In the genomic region with DNA sequence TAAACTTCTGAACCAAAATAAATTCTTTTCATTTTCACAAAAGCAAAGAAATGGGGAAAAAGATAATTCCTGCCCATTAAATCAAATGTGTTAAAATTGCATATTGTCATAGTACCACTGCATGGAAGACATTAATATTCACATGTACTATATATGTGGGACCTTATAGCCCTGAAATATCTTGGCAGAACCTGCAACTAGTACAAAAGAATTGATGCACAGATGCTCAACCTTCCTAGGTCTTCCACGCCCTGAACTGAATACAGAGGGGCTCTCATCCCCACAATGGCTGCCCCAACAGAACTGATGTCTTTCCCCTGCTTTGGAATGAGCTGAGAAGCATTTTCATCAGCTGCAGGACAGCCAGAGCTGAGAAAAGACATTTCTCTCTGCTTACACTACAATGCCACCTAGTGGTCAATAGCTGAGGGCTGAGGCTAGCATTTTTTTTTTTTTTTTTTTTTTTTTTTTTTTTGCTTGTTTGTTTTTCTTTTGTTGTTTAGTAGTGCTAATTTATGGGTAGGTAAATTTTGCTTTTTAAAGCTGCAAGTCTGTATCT, we compare ENCODE assay signal across 8 mouse cellular contexts.
A peak's percentile ranks its signal among the peaks of the same experiment; 100 is the strongest.
DNase-seq lines count a peak whose midpoint lies in the region; ATAC-seq and TF ChIP-seq lines count a peak whose summit lies in the region.

No protein-coding gene starts in this region.

- no peaks in the 10 kb centered on the region for H3K9me3 ChIP-seq in forebrain, embryonic 13.5 days (replicated peaks)
- no peaks in the 10 kb centered on the region for H3K9me3 ChIP-seq in midbrain, postnatal 0 days (ENCODE audit: low read length)

- no peaks in the 10 kb centered on the region for H3K4me1 ChIP-seq in forebrain, embryonic 13.5 days
- H3K4me1 ChIP-seq in midbrain, postnatal 0 days (ENCODE audit: insufficient read depth, low read length) = no peaks in the 10 kb centered on the region

- no peaks in the 10 kb centered on the region for H3K36me3 ChIP-seq in forebrain, embryonic 13.5 days (ENCODE audit: poor library complexity, severe bottlenecking)
- H3K36me3 ChIP-seq in midbrain, postnatal 0 days (ENCODE audit: insufficient read depth, low read length) = no peaks in the 10 kb centered on the region

- H3K27ac ChIP-seq in forebrain, embryonic 13.5 days = no peak overlapping the region
- no peak overlapping the region for H3K27ac ChIP-seq in midbrain, postnatal 0 days (ENCODE audit: low read depth, low read length)

- DNase-seq in adrenal gland, postnatal 14 days = peak; percentile 31
- no peak for DNase-seq in adrenal gland, adult 8-10 months
- peak; percentile 36 for DNase-seq in right cerebral cortex, postnatal 10 days (ENCODE audit: low spot score in 2 of 2)
- no peak for DNase-seq in right cerebral cortex, adult 18-20 months
- peak; percentile 15 for DNase-seq in layer of hippocampus, adult 9-11 months
- DNase-seq in midbrain, postnatal 0 days (ENCODE audit: low spot score) = peak; percentile 83
- DNase-seq in spleen, postnatal 4 days (ENCODE audit: low spot score in 2 of 2) = no peak

- ATAC-seq in forebrain, embryonic 13.5 days = peak; percentile 85
- 0 out of 2 replicates have a peak, but pooled peaks have one; percentile 31 for ATAC-seq in midbrain, postnatal 0 days (ENCODE audit: low FRiP score)

- H3K27me3 ChIP-seq in forebrain, embryonic 13.5 days = no peaks in the 10 kb centered on the region
- H3K27me3 ChIP-seq in midbrain, postnatal 0 days (ENCODE audit: insufficient read depth, low read length) = no peaks in the 10 kb centered on the region

- no peak overlapping the region for H3K9ac ChIP-seq in forebrain, embryonic 13.5 days
- no peak overlapping the region for H3K9ac ChIP-seq in midbrain, postnatal 0 days (replicated peaks; ENCODE audit: low read length, poor library complexity, severe bottlenecking)

- peak; percentile 88 for TF ChIP-seq CTCF in midbrain, postnatal 0 days (IDR thresholded peaks at IDR 0.05)

- H3K4me3 ChIP-seq in forebrain, embryonic 13.5 days = no peak overlapping the region
- H3K4me3 ChIP-seq in midbrain, postnatal 0 days (ENCODE audit: low read depth, low read length) = no peak overlapping the region

- WGBS in forebrain, embryonic 13.5 days = 13% methylated on average over 1 of the region's 1 CpGs
- WGBS in midbrain, postnatal 0 days = 16% methylated on average over 1 of the region's 1 CpGs

- H3K4me2 ChIP-seq in forebrain, embryonic 13.5 days = no peak overlapping the region
- H3K4me2 ChIP-seq in midbrain, postnatal 0 days (ENCODE audit: low read depth, low read length, poor library complexity, severe bottlenecking) = no peak overlapping the region

Comparison
In these comparisons a context has a peak if more than half of its experiments do, and no peak if none do; other contexts are left out.
1. DNase-seq: peak in adrenal gland, postnatal 14 days (single experiment), right cerebral cortex, postnatal 10 days (2 of 2), layer of hippocampus, adult 9-11 months (single experiment) and midbrain, postnatal 0 days (single experiment); none in adrenal gland, adult 8-10 months (single experiment), right cerebral cortex, adult 18-20 months (single experiment) and spleen, postnatal 4 days (0 of 2).